Mouse (Mus musculus): ENCODE measurements around the gene Ubr1.

Ubr1 gene

DNA sequence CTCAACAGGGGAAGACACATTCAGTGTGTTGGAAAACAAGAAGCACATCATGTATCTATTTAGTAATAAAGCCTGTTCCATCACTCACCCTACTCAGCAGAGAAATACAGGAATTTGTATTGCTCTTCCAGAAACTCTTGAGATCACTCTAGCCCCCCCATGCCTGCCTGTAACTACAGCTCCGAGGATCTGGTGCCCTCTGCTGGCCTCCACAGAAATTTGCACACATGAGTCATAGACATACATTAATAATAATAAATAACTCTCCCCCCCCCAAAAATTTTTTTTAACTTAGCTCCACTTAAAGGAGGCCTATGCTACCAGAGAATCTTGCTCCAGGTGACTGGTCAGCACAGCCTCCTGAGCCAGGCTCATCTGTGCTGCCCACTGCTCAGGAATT lies 104.0 kb downstream of the Ubr1 start:
- ATAC-seq (ENCODE audit: insufficient number of reproducible peaks, low FRiP score, low TSS enrichment): no peak

DNA sequence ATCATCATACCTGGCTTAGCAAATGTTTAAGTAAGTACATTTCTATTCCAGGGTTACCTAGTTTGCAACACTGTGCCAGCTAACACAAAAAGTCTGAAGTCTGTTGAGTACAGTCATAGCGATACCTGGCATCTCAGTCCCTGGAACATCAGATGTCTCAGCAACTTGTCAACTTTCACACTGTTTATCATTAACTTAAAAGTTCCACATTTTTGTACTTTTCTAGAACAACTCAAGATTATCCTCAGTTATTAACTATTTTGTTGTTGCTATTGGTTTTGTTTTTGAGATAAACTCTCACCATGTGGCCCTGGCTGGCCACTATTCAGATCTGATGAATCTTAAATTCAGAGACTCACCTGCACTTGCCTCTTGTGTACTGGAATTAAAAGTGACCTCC lies 107.1 kb downstream of the Ubr1 start:
- no peak for ATAC-seq (ENCODE audit: insufficient number of reproducible peaks, low FRiP score, low TSS enrichment)

DNA sequence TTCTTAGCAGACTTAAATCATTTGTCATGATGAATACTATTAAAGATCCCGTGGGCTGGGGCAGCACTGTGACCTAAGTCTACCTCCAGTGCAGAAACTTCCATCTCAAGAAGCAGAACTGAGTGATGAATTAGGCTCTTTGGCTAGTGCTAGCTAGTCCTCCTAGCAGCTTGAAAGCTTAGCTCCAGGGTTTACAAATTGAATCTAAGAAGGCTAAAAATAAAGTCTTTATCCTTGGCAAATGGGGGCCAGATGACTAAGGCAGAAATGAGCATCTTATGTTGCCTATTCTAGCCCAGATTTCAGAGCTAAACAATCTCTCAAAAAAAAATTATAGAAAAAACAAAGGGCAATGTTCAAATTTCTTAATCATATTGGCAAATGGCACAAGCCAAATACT lies 109.8 kb downstream of the Ubr1 start:
- no peak for ATAC-seq (ENCODE audit: insufficient number of reproducible peaks, low FRiP score, low TSS enrichment)

DNA sequence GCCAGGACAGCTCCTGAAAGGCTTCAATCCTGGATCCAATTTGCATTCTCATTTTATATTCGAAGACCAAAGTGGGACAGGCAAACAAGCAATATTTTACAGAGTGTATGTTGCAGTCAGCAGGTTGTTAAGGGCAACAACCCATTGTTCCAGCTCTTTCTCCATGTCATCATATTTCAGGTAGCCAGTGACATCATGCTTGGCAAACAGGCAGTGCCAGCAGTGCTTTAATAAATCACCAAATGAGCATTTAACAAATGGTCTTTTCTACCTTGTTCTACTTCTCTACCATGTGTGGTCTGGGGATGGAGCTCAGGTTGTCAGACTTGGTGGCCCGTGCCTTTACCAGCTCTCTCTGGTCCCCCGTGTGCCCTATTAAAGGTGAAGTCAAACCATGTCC lies 112.4 kb downstream of the Ubr1 start:
- ATAC-seq (ENCODE audit: insufficient number of reproducible peaks, low FRiP score, low TSS enrichment): no peak

DNA sequence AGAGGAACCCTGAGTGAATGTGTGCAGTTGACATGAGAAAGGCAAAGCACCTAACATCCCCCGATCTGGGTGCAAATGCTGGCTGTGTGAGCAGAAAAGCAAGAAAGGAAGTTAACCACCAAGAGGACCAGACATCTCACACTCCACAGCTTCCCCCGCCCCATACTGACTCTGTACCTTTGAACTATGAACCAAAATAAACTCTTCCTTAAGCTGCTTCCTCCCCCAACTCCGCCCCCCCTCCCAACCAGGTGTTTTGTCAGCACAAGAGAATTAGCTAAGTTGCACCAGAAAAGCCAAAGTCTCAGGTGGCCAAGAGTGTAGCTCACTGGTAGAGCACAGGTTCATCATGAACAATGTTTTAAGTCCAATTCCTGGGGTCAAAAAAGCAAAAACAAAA lies 117.4 kb downstream of the Ubr1 start:
- no peak for ATAC-seq (ENCODE audit: insufficient number of reproducible peaks, low FRiP score, low TSS enrichment)

DNA sequence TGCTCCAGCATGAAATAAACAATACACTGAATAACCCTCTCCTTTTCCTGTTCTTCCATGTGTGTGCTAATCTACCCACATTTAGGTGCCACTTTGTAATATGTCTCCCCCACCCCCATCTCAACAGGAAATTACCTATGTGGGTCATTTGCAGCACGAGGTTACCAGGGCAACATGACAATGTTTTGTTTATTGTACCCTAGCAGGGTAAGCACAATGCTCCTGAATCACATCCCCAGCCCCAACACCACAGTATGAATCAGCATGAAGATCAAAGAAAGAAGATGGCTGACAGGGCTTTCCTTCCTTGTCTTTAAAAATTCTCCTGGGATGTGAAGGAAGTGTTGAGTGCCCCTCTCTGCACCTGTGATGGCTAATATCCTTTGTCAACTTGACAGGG lies 117.9 kb downstream of the Ubr1 start:
- no peak for ATAC-seq (ENCODE audit: insufficient number of reproducible peaks, low FRiP score, low TSS enrichment)

DNA sequence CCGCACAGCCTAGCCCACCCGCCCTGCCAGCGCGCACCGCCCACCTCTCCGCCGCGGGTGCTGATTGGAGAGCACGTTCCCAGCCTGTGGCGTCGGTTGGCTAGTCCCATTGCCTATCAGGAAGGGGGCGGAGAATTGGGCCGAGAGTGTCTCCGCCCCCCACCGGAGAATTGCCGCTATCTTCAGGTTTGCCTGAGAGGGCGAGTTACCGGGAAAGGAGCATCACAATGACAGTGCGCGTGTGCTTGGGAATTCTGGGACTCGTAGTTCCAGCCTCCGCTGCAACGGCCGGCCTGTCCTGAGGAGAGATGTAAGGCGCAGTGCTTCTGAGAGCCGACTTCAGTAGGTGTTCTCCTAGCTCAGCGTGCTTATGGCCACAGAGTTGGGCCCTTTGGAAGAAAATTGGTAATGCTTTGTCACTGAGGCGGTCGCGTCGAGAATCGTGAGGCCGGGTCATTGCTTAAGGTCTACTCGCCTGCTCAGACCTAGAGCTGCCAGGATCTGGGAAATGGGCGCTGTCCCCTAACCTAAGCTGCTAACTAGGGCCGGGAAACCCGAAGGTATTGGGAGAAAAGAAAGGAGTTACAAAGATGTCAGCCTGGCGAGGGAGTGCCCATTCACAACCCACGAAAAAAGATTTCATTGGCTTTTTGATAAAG lies 120.0 kb downstream of the Ubr1 start, which contains the start of gene Ttbk2:
Ttbk2 (minus strand) TSS at position 181 of the 659 bp plus-strand sequence.
- peak; percentile 99 for ATAC-seq (ENCODE audit: insufficient number of reproducible peaks, low FRiP score, low TSS enrichment)

DNA sequence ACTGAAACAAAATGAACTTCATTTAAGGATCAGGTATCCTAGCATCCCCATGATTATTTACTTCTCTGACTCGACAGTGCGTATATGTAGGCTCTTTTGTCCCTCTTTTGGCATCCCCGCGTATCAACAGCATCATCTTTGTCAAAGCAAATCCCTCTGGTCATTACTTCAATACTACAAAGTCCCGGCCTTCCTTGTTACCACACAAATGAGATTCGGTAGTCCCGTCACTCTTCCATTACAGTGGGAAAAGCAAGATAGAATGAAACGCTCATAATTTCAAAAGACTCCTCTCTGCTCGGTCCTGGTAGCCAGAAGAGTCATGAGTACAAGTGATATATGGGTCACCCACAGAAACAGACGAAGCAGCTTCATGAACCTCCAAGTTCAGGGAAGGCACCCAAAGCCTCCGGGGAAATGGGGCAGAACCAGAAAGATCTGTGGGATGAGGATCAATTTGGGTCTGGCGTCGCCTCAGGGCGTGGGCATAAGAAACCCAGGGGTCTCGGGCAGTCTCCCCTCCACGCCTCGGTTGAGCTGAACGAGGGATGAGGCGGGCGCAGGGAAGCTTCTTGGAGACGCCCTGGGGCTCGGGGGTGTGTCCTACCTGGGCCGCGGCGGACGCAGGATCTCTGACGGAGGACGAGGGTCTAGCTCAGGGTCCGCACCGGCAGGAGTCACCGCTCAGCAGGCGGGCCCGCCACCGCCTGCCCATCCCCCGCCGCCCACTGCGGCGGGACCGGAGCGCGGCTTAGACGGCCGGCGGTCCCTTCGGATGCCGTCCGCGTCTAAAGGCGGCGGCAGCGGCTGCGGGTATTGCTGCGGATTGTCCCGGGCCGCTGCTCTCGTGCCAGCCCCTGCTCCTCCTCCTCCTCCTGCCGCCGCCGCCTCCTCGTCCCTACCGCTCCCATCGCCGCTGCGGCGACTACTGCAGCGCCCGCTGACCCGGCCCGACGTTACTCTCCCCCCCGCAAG lies 120.8 kb downstream of the Ubr1 start, which contains the start of gene Cdan1:
Cdan1 (minus strand) TSS at position 680 of the 975 bp plus-strand sequence.
- peak; percentile 34; the same call in 1 of the 2 replicates for ATAC-seq (ENCODE audit: insufficient number of reproducible peaks, low FRiP score, low TSS enrichment)

DNA sequence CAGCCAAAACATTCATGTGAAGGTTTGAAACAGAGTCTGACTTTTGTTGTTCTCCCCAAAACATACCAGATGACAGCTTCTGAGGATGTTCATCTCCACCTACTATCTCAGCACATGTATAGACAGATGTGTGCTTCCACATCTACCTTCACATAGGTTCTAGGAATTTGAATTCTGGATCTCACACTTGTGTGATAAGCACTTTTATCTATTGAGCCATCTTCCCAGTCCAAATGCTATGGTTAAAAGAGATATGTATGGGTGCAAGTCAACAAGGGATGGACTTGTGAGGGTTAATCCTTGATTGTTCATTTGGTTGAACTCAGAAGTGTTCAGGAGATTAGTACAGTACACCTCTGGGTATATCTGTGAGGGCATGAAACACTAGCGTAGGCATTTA lies 125.2 kb downstream of the Ubr1 start:
- ATAC-seq (ENCODE audit: insufficient number of reproducible peaks, low FRiP score, low TSS enrichment): no peak

DNA sequence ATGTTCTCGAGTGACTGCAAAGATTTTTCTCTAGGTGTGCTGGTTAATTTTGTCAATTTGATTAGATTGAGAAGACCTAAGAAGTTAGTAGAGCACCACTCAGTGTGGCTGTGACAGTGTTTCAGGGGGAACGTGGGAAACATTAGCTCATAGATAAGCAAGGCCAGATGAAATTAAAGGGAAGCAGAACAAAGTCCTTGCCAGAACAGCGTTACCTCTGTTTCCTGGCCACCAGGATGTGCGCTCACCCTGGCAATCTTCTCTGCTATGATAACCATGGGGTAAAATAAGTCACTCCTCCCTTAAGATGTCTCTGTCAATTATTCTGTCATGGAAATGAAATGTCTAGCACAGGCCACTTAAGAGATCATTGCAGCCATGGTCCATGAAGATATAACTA lies 126.5 kb downstream of the Ubr1 start:
- no peak for ATAC-seq (ENCODE audit: insufficient number of reproducible peaks, low FRiP score, low TSS enrichment)

DNA sequence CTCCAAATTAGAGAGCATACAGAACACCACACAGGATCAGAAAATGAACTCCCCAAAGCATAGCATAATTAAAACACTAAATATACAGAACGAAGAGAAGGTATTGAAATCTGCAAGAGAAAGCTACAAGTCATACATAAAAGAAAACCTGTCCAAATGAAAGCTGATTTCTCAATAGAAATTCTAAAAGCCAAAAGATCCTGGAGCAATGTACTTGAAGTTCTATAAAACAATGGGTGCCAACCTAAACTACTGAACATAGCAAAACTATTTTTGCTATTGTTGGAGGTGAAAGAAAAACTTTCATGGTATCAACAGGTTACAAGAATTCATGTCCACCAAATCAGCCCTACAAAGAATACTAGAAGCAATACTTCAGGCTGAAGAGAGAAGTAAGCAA lies 129.3 kb downstream of the Ubr1 start:
- ATAC-seq (ENCODE audit: insufficient number of reproducible peaks, low FRiP score, low TSS enrichment): no peak

DNA sequence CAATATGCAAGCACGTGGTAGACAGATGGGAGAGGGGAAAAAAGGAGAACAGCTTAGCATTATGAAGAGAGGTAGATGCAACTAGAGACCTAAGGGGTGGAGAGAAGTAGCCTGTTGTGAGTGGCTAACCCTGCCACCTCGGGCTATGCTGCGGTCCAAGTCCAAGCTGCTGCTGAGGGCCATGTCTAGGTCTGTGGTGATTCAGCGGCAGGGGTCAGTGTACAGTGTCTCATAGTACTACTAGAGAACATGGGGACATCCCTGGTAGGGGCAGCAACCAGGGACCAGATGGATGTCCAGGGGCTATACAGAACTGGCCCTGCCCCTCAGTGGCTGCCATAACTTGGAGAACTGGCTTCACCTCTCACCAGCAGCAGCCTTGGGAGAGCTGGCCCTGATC lies 135.3 kb downstream of the Ubr1 start:
- ATAC-seq (ENCODE audit: insufficient number of reproducible peaks, low FRiP score, low TSS enrichment): no peak

DNA sequence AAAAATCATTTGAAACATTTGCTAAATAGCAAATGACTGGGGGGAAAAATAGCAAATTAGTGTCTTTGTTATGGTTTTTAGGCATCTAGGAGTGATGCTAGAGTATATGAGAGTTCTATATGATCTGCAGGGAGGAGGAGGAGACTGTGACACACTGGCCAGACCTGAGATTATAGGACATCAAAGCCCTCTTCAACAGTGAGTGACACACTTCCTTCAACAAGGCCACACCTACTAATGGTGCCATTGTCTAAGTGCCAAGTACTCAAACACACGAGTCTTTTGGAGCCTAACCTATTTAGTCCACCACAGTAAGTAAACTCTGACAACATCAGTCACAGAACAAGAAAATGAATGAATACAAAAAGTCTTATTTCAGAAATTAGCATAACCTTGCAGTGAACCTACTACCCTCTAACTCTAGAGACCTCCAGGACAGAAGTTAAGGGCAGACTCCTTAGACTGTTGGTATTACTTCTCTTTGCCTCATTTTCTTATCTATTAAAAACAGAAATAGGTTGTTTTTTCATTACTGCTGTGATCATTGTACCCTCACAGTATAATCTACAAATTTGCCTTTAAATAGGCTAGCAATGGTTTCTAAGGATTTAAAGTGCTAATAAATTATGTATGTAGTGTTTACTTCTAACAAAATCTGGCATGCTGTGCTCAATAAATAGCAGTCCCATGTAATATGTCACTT lies 143.4 kb downstream of the Ubr1 start:
- ATAC-seq (ENCODE audit: insufficient number of reproducible peaks, low FRiP score, low TSS enrichment): no peak

Data from cerebellum, adult (tissue).